Mouse (Mus musculus) spleen, postnatal 10 days (tissue): ENCODE measurements around the gene Nr1h2.

ENCODE experiments used
- DNase-seq, 2 experiments: peaks; one replicate each; pipeline ENCODE4 v3.0.0; 2021 to 2022; ENCODE audit warnings: low spot score in 2 of 2

The Nr1h2 gene

DNA sequence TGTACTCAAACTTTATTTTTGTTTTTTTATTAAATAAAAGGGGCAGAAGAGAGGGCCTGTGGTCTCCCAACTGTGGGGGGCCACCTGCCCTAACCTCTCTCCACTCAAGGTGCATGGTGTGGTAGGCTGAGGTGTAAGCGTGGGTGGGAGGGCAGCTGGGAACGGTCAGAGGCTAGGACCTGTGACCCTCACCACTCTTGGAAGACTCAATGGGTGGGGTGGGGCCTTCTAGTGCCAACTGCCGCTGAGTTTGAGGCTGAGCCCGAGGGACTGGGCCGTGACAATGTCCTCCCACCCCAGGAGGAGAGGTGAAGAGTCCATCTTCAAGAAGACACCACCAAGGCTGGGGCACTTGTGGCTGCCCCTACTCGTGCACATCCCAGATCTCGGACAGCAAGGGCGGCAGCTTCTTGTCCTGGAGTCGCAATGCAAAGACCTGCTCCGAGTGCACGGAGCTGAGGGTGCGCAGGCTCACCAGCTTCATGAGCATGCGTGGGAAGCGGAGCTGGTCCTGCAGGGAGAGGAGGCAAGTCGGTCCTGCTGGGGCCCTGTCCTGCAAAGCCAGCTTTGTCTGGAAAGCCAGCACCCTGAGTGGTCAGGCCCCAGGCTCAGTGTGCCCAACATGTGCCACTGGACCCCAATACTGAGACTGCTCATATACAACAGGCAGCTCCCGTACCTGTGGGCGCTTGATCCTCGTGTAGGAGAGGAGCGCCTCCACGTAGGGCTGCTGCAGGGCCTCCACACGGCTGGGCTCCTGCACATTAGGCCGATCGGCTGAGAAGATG, 3.9 kb downstream of the Nr1h2 start:
- no peak for DNase-seq

- peak; percentile 99 to 100 for DNase-seq
Measured at GRCm38 (mm10) chr7:44548497-44549087, 5.2 kb downstream of the Nr1h2 start, which contains the start of gene Pold1. TSS of gene Pold1 (minus strand) at chr7:44548849.

- peak in 1 of 2 experiments; percentile 51 for DNase-seq
Measured at GRCm38 (mm10) chr7:44547725-44548124, 6.0 kb downstream of the Nr1h2 start.

- DNase-seq = peak in 1 of 2 experiments; percentile 44
Measured at GRCm38 (mm10) chr7:44547041-44547440, 6.7 kb downstream of the Nr1h2 start.

- no peak for DNase-seq
Measured at GRCm38 (mm10) chr7:44546274-44546673, 7.5 kb downstream of the Nr1h2 start.

DNA sequence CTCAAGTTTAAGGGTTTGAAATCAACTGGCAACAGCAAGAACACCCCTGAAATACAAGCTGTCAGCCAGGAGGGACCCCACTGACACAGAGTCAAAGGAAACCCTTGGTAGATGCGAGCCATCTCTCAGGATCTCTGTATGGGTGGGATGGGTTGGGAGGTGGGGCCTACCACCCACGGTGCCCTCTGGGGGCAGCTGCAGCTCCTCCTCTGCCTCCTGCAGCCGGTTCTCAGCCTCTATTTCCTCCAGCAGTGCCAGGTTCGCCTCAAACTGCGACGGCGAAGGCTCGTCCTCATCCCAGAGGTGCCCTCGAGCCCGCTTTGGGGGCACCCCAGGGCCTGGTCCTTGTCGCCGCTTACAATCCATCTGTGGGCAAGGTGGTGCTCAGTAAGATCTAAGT, 10.7 kb downstream of the Nr1h2 start:
- DNase-seq = no peak

- DNase-seq = no peak
Measured at GRCm38 (mm10) chr7:44542555-44542954, 11.2 kb downstream of the Nr1h2 start.

DNA sequence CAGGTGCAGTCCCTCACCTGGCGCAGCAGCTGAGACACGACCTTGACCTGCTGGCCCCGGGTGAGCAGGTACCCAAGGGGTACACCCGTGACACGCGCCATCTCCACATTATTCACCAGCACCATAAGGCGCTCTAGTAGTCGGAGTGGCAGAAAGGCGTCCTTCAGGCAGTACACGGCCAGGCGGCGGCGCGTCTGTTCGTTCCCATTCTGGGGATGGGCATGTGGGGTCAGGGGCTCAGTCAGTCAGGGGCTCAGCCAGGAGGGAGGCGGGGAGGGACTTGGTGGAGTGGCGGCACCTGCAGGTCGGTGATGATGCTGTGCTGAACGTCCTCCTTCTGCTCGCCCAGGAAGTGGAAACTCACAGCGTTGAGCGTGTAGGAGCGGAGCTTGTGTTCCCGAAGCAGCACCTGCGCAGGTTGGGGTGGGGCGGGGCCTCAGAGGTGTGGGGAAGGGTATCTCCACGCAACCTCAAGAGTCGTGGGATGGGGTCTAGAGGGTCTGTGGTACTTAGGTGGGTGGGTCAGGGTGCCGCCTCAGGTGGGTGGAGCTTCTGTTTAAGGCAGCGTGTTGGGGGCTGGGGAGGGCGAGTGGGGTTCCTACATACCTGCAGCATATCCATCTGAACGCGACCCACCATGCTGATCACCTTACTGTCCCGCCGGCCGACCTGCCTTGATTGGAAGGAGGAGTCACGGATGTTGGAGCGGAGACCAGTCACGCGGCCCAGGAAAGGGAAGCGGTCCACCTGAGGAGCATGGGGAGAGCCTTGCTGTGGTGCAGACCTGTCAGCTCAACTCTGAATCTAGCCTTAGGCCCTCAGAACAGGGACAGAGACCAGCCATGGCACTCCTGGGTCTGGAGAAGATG, 14.8 kb downstream of the Nr1h2 start:
- peak in 1 of 2 experiments; percentile 19 for DNase-seq

DNA sequence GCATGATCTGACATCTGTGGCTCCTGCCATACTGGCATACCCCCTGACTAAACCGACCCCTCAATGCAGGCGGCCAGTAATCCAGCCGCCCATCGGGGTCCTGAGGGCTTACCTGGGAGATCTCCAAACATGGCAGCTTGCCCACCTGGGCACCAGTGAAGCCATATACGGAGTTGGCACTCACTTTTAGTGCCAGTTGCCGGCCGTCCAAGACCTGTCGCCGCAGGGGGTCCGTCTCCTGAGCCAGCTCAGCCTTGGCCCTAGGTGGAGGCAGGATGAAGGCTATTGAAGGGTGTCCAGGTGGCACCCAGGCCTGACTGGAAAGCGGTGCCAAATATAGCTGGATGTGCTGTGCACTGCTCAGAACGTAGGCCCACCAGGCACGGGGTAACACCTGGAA, 16.3 kb downstream of the Nr1h2 start:
- DNase-seq = peak in 1 of 2 experiments; percentile 13

GRCm38 (mm10) chr7:44537009-44537408, 16.7 kb downstream of the Nr1h2 start:
- DNase-seq = peak in 1 of 2 experiments; percentile 13

DNA sequence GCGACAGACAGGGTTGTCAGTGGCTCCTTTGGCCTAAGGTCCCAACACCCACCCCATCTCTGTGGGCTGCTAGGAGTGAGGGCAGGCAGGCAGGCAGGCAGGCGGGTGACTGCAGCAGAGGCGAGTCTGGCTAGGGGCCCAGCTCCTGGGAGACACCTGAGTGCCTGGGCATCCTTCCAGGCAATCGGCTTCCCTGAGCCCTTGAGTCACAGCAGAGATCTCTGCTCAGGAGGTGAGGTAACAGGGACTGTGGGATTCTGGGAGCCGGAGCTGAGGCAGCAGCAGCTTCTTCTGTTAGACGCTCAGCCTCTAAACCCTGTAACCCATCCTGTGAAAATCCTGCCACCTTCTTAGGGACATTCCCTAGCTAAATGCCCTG, 17.2 kb downstream of the Nr1h2 start:
- DNase-seq = no peak

GRCm38 (mm10) chr7:44535657-44536589, 17.8 kb downstream of the Nr1h2 start:
- DNase-seq = peak in 1 of 2 experiments; percentile 56

GRCm38 (mm10) chr7:44534656-44535441, 18.9 kb downstream of the Nr1h2 start:
- DNase-seq = peak in 1 of 2 experiments; percentile 47

DNA sequence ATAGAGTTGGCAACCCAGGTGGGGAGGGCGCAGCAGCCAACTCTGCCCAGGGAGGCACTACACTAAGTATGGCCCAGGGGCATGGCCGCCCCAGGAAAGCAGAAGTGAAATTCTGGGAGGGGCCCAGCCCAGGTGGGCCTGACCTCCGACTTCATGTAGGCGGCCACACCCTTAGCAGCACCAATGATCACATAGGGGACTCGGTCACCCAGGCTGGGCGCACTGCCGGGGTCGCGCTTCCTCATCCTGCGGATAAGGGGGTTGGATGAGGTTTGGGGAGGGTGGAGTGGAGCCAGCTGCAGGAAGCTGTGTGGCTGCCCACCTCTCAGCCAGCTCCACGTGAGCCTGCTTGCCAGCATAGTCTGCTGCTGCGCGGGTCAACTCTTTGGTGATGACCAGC, 19.5 kb downstream of the Nr1h2 start:
- DNase-seq = peak in 1 of 2 experiments; percentile 80

GRCm38 (mm10) chr7:44533746-44534045, 20.1 kb downstream of the Nr1h2 start:
- no peak for DNase-seq

DNA sequence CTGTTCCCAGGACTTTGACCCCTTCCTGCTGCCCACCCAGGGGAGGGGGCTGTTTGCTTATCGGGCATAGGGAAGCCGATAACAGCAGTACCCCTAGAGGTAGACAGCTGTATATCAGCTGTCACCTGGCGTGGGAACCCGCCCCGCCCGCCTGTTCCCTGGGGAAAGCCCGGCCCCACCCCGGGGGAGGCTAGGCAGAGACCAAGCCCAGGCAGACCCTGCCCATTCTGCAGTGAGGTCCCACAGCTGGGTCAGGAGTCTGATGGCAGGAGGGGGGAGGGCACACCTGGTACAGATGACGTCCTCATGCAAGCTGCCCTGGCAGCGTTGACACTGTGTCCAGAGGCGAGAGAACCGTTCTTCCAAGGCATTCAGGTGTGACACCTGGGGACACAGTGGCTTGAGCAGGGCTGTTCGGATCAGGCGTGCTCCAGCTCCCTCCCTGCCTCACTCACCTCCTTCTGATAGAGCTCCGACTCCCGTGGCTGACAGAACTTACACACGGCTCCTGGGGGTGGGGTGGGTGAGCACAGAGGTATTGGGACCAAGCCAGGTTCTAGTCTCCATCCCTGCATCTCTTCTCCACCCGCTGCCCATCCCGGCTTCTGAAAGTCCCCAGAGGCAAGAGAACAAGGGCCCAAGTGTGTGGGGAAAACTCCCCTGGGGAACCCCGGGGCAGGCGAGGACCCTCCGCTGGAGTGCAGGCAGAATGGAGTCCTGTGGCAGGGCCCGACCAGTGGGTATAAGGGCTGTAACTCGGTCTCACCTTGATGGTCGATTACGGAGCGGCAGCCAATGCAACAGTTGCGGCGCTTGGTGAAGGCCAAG, 20.6 kb downstream of the Nr1h2 start:
- peak in 1 of 2 experiments; percentile 64 for DNase-seq

- DNase-seq = peak in 1 of 2 experiments; percentile 67
Measured at GRCm38 (mm10) chr7:44531946-44532732, 21.6 kb downstream of the Nr1h2 start, which contains the start of gene Spib. TSS of gene Spib (minus strand) at chr7:44532071.

DNA sequence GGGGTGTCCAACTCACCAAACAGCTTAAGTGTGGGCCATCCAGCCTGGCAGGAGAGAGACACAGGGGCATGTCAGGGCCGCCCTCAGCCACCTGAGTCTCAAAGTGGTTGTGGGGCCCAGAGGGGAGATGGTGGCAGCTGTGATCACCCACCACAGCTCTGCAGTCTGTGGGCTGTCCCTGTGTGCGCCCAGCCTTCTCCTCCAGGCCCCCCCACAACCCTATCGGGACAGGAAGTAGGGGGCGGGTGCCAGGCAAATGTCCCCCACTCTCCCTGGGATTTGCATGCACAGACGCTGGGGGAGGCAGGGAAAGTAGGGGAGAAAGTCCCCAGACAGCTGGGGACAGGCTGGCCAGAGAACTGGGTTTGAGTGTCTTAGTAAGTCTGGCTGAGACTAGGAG, 22.5 kb downstream of the Nr1h2 start:
- DNase-seq = peak in 1 of 2 experiments; percentile 71

GRCm38 (mm10) chr7:44530507-44530906, 23.2 kb downstream of the Nr1h2 start:
- DNase-seq = no peak
